Mouse (Mus musculus): ENCODE data around the gene Adipor2.

GRCm38 (mm10) chr6:119395421-119396308 is 21.8 kb downstream of the Adipor2 start:
- TF ChIP-seq CTCF (IDR thresholded peaks at IDR 0.05; ENCODE audit: insufficient read depth, low read depth, low read length): no peak
- TF ChIP-seq POLR2A (IDR thresholded peaks at IDR 0.05; ENCODE audit: insufficient read depth, low read depth, low read length): no peak
